Mouse (Mus musculus): ENCODE results near the gene Arfgef2.

The Arfgef2 gene

GRCm38 (mm10) chr2:166805250-166806172 is at the start of gene Arfgef2:
Arfgef2 (plus strand) TSS chr2:166805588.
- DNase-seq (ENCODE audit: low read depth, low spot score): peak; percentile 92

DNA sequence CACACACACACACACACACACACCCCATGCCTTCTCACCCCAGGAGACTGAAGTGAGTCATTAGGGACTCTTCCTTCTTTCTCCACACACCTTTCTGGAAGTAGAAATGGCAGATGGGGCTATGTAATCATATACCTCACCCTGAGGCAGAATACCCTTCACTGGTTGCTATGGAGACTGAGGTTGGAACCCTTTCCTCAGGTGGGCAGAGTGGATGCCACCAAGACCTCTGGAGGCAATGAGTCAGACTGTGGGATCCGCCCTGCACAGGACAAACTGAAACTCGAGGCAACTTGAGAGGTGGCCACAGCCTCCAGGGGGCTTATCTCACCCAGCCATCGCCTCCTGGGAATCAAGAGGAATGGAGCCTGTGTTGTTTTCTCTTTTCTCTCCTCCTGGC is 47.4 kb upstream of the Arfgef2 start:
- no peak for DNase-seq (ENCODE audit: low read depth, low spot score)

GRCm38 (mm10) chr2:166764051-166764450 is 41.3 kb upstream of the Arfgef2 start:
- DNase-seq (ENCODE audit: low read depth, low spot score): no peak

DNA sequence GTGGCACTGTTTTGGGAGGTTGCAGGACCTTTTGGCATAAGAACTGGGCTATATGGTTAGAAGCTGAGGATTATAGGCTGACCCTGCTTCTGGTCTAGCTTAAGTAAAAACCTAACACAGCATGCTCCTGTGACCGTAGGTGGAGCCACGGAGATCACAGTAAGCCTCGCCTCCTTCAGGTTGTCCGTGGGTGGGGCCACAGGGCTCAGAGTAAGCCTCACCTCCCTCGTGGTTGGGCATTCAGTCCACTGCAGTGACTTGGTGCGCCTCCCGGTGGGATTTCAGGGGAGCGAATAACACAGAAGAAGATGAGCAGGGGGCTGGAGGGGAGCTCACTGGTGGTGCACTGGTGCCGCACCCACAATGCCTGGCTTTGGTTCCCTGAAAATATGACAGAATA is 37.8 kb upstream of the Arfgef2 start:
- DNase-seq (ENCODE audit: low read depth, low spot score): peak; percentile 55

GRCm38 (mm10) chr2:166771396-166771795 is 34.0 kb upstream of the Arfgef2 start:
- DNase-seq (ENCODE audit: low read depth, low spot score): no peak

GRCm38 (mm10) chr2:166773587-166773986 is 31.8 kb upstream of the Arfgef2 start:
- DNase-seq (ENCODE audit: low read depth, low spot score): no peak

GRCm38 (mm10) chr2:166774275-166774674 is 31.1 kb upstream of the Arfgef2 start:
- DNase-seq (ENCODE audit: low read depth, low spot score): no peak

GRCm38 (mm10) chr2:166775357-166775893 is 30.0 kb upstream of the Arfgef2 start:
- peak; percentile 33 for DNase-seq (ENCODE audit: low read depth, low spot score)

GRCm38 (mm10) chr2:166776272-166776671 is 29.1 kb upstream of the Arfgef2 start:
- peak; percentile 91 for DNase-seq (ENCODE audit: low read depth, low spot score)

DNA sequence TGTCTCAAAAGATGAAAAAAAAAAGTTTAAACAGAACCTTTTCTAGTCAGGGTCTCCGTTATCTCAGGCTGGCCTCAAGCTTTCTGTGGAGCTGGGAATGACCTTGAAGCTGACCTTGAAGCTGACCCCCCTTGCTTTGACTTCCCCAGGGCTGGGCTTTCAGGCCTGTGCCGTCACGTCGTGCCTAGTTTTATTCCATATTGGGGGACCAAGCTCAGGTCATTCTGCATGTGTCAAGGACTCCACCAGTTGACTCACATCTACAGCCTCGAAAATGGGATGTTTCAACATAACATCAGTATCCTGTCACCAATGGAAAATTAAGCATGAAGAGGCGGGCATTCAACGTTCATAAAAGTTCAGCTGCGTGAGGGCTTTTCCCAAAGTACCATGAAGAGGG is 25.4 kb upstream of the Arfgef2 start:
- no peak for DNase-seq (ENCODE audit: low read depth, low spot score)

- peak; percentile 70 for DNase-seq (ENCODE audit: low read depth, low spot score)
Observed at GRCm38 (mm10) chr2:166780980-166781578, 24.3 kb upstream of the Arfgef2 start.

DNA sequence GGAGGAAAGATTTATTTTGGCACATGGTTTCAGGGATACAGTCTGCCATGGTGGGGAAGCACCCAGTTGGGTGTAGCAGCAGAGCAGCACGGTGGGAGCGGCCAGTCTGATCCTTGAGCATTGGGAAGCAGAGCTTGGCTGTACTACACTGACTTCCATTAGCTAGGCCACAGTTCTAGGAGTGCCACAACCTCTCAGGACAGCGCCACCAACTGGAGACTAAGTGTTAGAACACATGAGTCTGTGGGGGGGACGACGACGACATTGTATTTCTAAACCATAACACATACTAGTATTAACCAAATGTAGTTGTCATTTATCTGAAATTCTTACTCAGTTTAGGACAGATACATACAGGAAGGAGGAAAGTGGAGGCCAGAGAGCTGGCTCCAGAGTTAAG is 21.0 kb upstream of the Arfgef2 start:
- DNase-seq (ENCODE audit: low read depth, low spot score): peak; percentile 75

- peak; percentile 97 for DNase-seq (ENCODE audit: low read depth, low spot score)
Observed at GRCm38 (mm10) chr2:166786353-166787004, 18.9 kb upstream of the Arfgef2 start.

GRCm38 (mm10) chr2:166791738-166792137 is 13.7 kb upstream of the Arfgef2 start:
- DNase-seq (ENCODE audit: low read depth, low spot score): peak; percentile 72

- peak; percentile 55 for DNase-seq (ENCODE audit: low read depth, low spot score)
Observed at GRCm38 (mm10) chr2:166792355-166792754, 13.0 kb upstream of the Arfgef2 start, which contains the start of gene Trp53rkb. Trp53rkb (plus strand) TSS chr2:166792531.

GRCm38 (mm10) chr2:166793542-166794214 is 11.7 kb upstream of the Arfgef2 start:
- DNase-seq (ENCODE audit: low read depth, low spot score): peak; percentile 83

DNA sequence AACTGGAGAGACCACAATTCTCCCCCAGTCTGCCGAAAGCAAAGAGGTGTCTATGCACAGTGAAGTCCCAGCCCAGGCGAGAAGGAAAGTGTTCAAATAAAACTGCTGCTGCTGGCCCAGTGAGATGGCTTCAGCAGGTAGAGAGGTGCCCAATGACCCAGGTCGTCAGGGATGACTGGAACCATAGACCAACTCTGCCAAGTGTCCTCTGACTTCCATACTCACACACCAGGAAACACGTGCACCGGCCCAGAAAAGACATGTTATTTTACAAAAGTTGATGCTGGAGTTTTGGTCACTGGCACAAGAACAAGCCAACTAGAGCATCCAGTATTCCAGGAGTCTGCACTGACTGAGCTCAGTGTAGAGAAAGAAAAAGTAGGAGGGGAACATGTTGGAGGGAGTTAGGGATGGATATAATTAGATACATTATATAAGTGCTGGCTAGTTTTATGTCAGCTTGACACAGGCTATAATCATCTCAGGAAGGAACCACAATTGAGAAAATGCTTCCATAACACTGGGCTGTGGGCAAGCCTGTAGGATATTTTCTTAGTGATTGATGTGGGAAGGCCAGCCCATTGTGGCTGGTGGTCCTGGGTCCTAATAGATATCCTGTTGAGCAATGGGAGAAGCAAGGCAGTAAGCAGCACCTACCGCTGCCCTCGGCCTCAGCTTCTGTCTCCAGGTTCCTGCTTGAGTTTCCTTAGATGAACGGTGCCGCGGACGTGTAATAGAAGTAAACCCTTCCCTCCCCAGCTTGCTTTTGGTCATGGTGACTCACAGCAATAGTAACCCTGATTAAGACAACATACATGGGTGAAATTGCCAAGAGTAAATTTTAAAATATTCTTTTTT is 5.5 kb upstream of the Arfgef2 start:
- DNase-seq (ENCODE audit: low read depth, low spot score): no peak

- DNase-seq (ENCODE audit: low read depth, low spot score): no peak
Observed at GRCm38 (mm10) chr2:166800473-166800857, 4.9 kb upstream of the Arfgef2 start.

DNA sequence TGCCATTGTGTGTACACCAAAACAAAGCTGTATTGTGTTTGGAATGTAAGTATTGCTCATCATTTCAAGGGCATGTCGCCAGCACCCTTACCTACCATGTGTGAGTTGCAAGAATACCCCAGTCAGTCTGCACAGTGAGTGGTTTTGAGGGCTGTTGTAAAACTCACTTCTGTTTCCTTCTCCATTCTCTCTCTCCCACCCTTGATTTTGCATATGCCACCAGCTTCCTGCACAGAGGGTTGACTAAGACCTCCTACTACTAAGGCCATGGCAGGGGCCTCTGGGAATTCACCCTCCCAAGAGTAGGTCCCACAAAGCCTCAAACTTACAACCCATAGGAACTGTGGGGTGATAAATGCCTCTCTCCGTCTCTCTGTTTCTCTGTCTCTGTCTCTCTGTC is 4.0 kb upstream of the Arfgef2 start:
- no peak for DNase-seq (ENCODE audit: low read depth, low spot score)

DNA sequence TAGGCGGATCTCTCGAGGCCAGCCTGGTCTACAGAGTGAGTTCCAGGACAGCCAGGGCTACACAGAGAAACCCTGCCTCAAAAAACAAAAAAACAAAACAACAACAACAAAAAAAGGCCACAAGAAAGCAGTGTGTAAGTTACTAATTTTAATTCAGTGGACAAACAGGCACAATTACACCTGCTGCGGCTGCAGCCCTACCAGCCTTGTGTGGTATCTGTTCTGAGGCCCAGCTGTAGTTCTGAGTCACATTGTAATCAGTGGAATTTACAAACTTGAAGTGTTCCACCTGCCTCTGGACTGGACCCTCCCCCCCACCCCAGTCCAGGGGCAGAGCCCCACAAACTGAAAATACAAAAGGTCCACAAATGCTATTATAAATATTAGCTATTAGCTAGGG is 2.1 kb upstream of the Arfgef2 start:
- DNase-seq (ENCODE audit: low read depth, low spot score): no peak

Data from R1 (cell line).